Mouse (Mus musculus): Measurements from ENCODE around the gene Fcrla.

- no peak for TF ChIP-seq POLR2A (IDR thresholded peaks at IDR 0.05; ENCODE audit: low read depth, low read length)
- TF ChIP-seq CTCF (IDR thresholded peaks at IDR 0.05; ENCODE audit: extremely low read depth, insufficient read depth, insufficient read length, insufficient replicate concordance): no peak
Observed at GRCm38 (mm10) chr1:170884390-170884789, 43.0 kb downstream of the Fcrla start.
